Mouse (Mus musculus) lung, postnatal 4 days (tissue): ENCODE results near the gene Tmed9.
"Not testable (repeated sequence)": the region's sequence is repeated elsewhere in the genome, so short reads cannot be mapped to it uniquely, and the experiment has no call there.

Experiments used
- DNase-seq, 2 experiments: peaks; one replicate each; pipeline ENCODE4 v3.0.0; 2021

Gene Tmed9

DNA sequence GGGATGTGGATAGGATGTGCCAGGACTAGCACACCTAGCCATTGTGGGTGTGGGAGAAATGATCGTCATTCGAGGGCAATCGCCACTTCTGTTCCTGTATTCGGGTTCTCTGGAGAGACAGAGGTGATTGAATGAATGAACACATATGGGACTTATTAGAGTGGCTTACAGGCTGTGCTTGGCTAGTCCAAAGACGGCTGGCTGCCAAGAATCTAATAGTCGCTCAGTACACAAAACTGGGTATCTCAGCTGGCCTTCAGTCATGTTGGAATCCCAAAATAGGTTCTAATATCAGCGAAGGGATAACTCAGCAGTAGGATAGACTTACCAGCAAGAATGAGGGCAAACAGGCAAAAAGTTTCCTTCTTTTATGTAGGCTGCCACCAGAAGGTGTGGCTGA is 38.5 kb downstream of the Tmed9 start:
- DNase-seq: no peak

GRCm38 (mm10) chr13:55613471-55613870 is 39.9 kb downstream of the Tmed9 start:
- DNase-seq: no peak

- no peak for DNase-seq
Measured at GRCm38 (mm10) chr13:55619328-55619727, 45.8 kb downstream of the Tmed9 start.

DNA sequence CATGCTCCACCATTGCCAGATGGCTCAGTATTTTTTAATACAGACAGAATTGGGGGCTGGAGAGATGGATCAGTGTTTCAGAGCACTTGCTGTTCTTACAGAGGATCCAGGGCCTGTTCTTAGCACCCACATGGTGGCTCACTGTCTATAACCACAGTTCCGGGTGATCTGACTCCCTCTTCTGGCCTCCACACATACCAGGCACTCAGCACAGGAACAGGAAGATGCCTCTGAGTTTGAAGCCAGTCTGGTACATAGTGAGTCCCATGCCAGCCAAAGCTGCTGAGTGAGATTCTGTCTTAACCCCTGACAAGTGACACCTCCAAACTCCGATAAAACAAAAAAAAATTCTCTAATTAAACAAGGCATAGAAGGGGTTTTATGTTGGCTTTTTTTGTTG is 46.7 kb downstream of the Tmed9 start:
- no peak for DNase-seq

DNA sequence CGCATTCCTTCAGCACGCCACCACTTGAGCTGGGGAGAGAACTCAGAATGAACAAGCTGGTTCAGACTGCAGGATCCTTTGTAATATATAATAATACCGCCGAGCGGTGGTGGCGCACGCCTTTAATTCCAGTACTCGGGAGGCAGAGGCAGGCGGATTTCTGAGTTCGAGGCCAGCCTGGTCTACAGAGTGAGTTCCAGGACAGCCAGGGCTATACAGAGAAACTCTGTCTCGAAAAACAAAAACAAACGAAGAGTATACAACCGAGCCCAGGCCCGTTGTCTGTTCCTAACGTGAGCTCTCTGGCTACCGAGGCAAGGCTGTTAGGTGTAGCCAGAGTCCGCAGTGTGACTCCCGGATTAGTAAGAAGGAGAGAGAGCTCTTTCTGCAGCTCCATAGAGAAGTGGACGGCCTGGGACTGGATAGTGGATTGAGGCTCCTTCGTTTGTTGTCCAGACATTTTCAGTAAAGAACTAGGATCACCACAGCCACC is 48.7 kb downstream of the Tmed9 start:
- DNase-seq: not testable (repeated sequence)

GRCm38 (mm10) chr13:55622649-55623541 is 49.4 kb downstream of the Tmed9 start, which contains the start of gene Caml:
Caml (plus strand) TSS chr13:55623005.
- peak; percentile 91 to 93 for DNase-seq

DNA sequence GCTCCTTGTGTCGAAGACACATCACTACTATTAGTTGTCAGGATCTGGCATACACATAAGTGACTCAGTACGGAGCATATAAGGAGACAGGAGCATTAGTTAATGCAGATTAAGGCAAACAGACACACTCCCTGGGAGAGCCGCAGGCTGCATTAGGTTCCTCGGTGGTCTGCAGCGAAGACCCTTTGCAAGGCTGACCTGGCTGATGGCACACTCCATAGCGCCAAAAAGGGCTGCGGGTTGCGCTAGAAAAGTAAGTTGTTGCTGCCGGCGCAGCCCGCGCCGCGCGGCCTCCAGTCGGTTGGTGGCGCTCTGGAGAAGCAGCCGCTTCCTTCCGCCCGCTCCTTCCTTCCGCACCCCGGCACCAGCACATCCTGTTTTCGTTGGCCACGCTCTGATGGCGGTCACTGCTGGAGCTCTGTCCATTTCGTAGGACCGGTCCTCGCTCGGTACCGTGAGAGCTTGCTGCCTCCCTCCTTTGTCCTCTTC is 61.2 kb downstream of the Tmed9 start, which contains the start of gene Ddx46:
Ddx46 (plus strand) TSS at position 389 of the 489 bp plus-strand sequence.
- peak; percentile 93 for DNase-seq

- DNase-seq: no peak
Measured at GRCm38 (mm10) chr13:55635146-55635571, 61.6 kb downstream of the Tmed9 start.

- no peak for DNase-seq
Measured at GRCm38 (mm10) chr13:55636185-55636983, 62.9 kb downstream of the Tmed9 start.

- peak; percentile 75 to 85 for DNase-seq
Measured at GRCm38 (mm10) chr13:55640480-55640879, 66.9 kb downstream of the Tmed9 start.

GRCm38 (mm10) chr13:55644525-55644924 is 71.0 kb downstream of the Tmed9 start:
- peak in 1 of 2 experiments; percentile 49 for DNase-seq
